Mouse (Mus musculus): ENCODE measurements around the gene Maml3. TPM values are rescaled to one million over a fixed set of nuclear protein-coding genes. Genes with fewer than 3 reads are reported as not detected.

The Maml3 gene
- polyA plus RNA-seq, 1 experiment from 2014 or later = 5.4 TPM

- H3K4me3 ChIP-seq (replicated peaks) = no peak overlapping the region
- no peak for ATAC-seq (ENCODE audit: insufficient number of reproducible peaks, insufficient read depth, low FRiP score, low TSS enrichment, low read depth)
- no peak overlapping the region for H3K9ac ChIP-seq (replicated peaks)
- no peak overlapping the region for H3K27ac ChIP-seq
- H3K36me3 ChIP-seq = no peaks in the 10 kb centered on the region
- H3K4me2 ChIP-seq = peak overlapping the region; percentile 27
- 73% methylated on average over 12 of the region's 12 CpGs for WGBS
- no peaks in the 10 kb centered on the region for H3K27me3 ChIP-seq
- peaks cover 14% of the 10 kb centered on the region for H3K4me1 ChIP-seq (replicated peaks)
- no peaks in the 10 kb centered on the region for H3K9me3 ChIP-seq
Measured at GRCm38 (mm10) chr3:51796219-51796828, 308.6 kb downstream of the Maml3 start.

GRCm38 (mm10) chr3:51791542-51791941 is 313.3 kb downstream of the Maml3 start:
- Histone ChIP-seq H3K4me3 (replicated peaks) (no peak overlapping the region), H3K9ac (replicated peaks) (no peak overlapping the region), H3K27me3 (no peaks in the 10 kb centered on the region), H3K4me2 (no peak overlapping the region), H3K4me1 (replicated peaks) (peaks cover 16% of the 10 kb centered on the region), H3K27ac (no peak overlapping the region), H3K36me3 (no peaks in the 10 kb centered on the region), H3K9me3 (no peaks in the 10 kb centered on the region)
- 84% methylated on average over 7 of the region's 7 CpGs for WGBS
- ATAC-seq (ENCODE audit: insufficient number of reproducible peaks, insufficient read depth, low FRiP score, low TSS enrichment, low read depth) = no peak

- H3K4me3 ChIP-seq (replicated peaks) = no peak overlapping the region; the same call in 1 of the 2 replicates
- H3K27ac ChIP-seq = peak overlapping the region; percentile 57; the same call in 1 of the 2 replicates
Measured at GRCm38 (mm10) chr3:51789389-51789904, 315.4 kb downstream of the Maml3 start.

GRCm38 (mm10) chr3:51788591-51789339 is 316.1 kb downstream of the Maml3 start:
- H3K36me3 ChIP-seq = no peaks in the 10 kb centered on the region
- H3K4me2 ChIP-seq = peak overlapping the region; percentile 54
- H3K4me1 ChIP-seq (replicated peaks) = peaks cover 19% of the 10 kb centered on the region
- H3K27ac ChIP-seq = peak overlapping the region; percentile 57; the same call in 1 of the 2 replicates
- H3K27me3 ChIP-seq = no peaks in the 10 kb centered on the region
- ATAC-seq (ENCODE audit: insufficient number of reproducible peaks, insufficient read depth, low FRiP score, low TSS enrichment, low read depth) = peak; percentile 76; the same call in 1 of the 2 replicates
- no peaks in the 10 kb centered on the region for H3K9me3 ChIP-seq
- 0 out of 2 replicates have a peak overlapping the region, but pooled peaks have one; percentile 23 for H3K9ac ChIP-seq (replicated peaks)
- WGBS = 3% methylated on average over 17 of the region's 17 CpGs
- peak overlapping the region; percentile 26 for H3K4me3 ChIP-seq (replicated peaks)

More at GRCm38 (mm10) chr3:51789389-51789904, 315.4 kb downstream of the Maml3 start:
- H3K9ac ChIP-seq (replicated peaks) = no peak overlapping the region
- no peaks in the 10 kb centered on the region for H3K36me3 ChIP-seq
- H3K27me3 ChIP-seq = no peaks in the 10 kb centered on the region
- no peak for ATAC-seq (ENCODE audit: insufficient number of reproducible peaks, insufficient read depth, low FRiP score, low TSS enrichment, low read depth)
- no peaks in the 10 kb centered on the region for H3K9me3 ChIP-seq
- peaks cover 19% of the 10 kb centered on the region for H3K4me1 ChIP-seq (replicated peaks)
- H3K4me2 ChIP-seq = peak overlapping the region; percentile 54
- WGBS = 57% methylated on average over 10 of the region's 10 CpGs

GRCm38 (mm10) chr3:51787945-51788344 is 316.9 kb downstream of the Maml3 start:
- Histone ChIP-seq H3K4me3 (replicated peaks) (no peak overlapping the region), H3K36me3 (no peaks in the 10 kb centered on the region), H3K9ac (replicated peaks) (no peak overlapping the region), H3K27ac (no peak overlapping the region), H3K27me3 (no peaks in the 10 kb centered on the region), H3K4me1 (replicated peaks) (peaks cover 19% of the 10 kb centered on the region), H3K4me2 (no peak overlapping the region), H3K9me3 (no peaks in the 10 kb centered on the region)
- 94% methylated on average over 2 of the region's 2 CpGs for WGBS
- ATAC-seq (ENCODE audit: insufficient number of reproducible peaks, insufficient read depth, low FRiP score, low TSS enrichment, low read depth) = no peak

- no peak overlapping the region for H3K4me3 ChIP-seq (replicated peaks)
- H3K27me3 ChIP-seq = no peaks in the 10 kb centered on the region
- no peaks in the 10 kb centered on the region for H3K36me3 ChIP-seq
- H3K27ac ChIP-seq = no peak overlapping the region
- ATAC-seq (ENCODE audit: insufficient number of reproducible peaks, insufficient read depth, low FRiP score, low TSS enrichment, low read depth) = no peak
- peaks cover 13% of the 10 kb centered on the region for H3K4me1 ChIP-seq (replicated peaks)
- H3K9me3 ChIP-seq = no peaks in the 10 kb centered on the region
- H3K9ac ChIP-seq (replicated peaks) = no peak overlapping the region
- WGBS = 69% methylated on average over 7 of the region's 7 CpGs
- no peak overlapping the region for H3K4me2 ChIP-seq
Measured at GRCm38 (mm10) chr3:51785796-51786195, 319.1 kb downstream of the Maml3 start.

- Histone ChIP-seq H3K27ac (no peak overlapping the region), H3K9me3 (no peaks in the 10 kb centered on the region), H3K9ac (replicated peaks) (no peak overlapping the region), H3K4me3 (replicated peaks) (no peak overlapping the region), H3K4me1 (replicated peaks) (peaks cover 24% of the 10 kb centered on the region), H3K36me3 (no peaks in the 10 kb centered on the region), H3K4me2 (no peak overlapping the region), H3K27me3 (no peaks in the 10 kb centered on the region)
- no peak for ATAC-seq (ENCODE audit: insufficient number of reproducible peaks, insufficient read depth, low FRiP score, low TSS enrichment, low read depth)
- 88% methylated on average over 10 of the region's 10 CpGs for WGBS
Measured at GRCm38 (mm10) chr3:51782191-51782590, 322.7 kb downstream of the Maml3 start.

- H3K4me3 ChIP-seq (replicated peaks) = no peak overlapping the region
- no peak overlapping the region for H3K9ac ChIP-seq (replicated peaks)
- no peaks in the 10 kb centered on the region for H3K36me3 ChIP-seq
- H3K9me3 ChIP-seq = no peaks in the 10 kb centered on the region
- peak overlapping the region; percentile 34 for H3K4me2 ChIP-seq
- peak overlapping the region; percentile 53; the same call in 1 of the 2 replicates for H3K27ac ChIP-seq
- ATAC-seq (ENCODE audit: insufficient number of reproducible peaks, insufficient read depth, low FRiP score, low TSS enrichment, low read depth) = peak; percentile 66; the same call in 1 of the 2 replicates
- H3K4me1 ChIP-seq (replicated peaks) = peaks cover 25% of the 10 kb centered on the region
- WGBS = 12% methylated on average over 16 of the region's 16 CpGs
- H3K27me3 ChIP-seq = no peaks in the 10 kb centered on the region
Measured at GRCm38 (mm10) chr3:51778738-51779592, 325.9 kb downstream of the Maml3 start.

- ATAC-seq (ENCODE audit: insufficient number of reproducible peaks, insufficient read depth, low FRiP score, low TSS enrichment, low read depth) = no peak
- H3K4me1 ChIP-seq (replicated peaks) = peaks cover 25% of the 10 kb centered on the region
- H3K4me3 ChIP-seq (replicated peaks) = no peak overlapping the region
- H3K36me3 ChIP-seq = no peaks in the 10 kb centered on the region
- peak overlapping the region; percentile 53; the same call in 1 of the 2 replicates for H3K27ac ChIP-seq
- H3K27me3 ChIP-seq = no peaks in the 10 kb centered on the region
- no peak overlapping the region for H3K9ac ChIP-seq (replicated peaks)
- 28% methylated on average over 3 of the region's 3 CpGs for WGBS
- H3K9me3 ChIP-seq = no peaks in the 10 kb centered on the region
- peak overlapping the region; percentile 34; the same call in 1 of the 2 replicates for H3K4me2 ChIP-seq
Measured at GRCm38 (mm10) chr3:51778179-51778578, 326.7 kb downstream of the Maml3 start.

GRCm38 (mm10) chr3:51776018-51776611 is 328.8 kb downstream of the Maml3 start:
- no peak overlapping the region for H3K27ac ChIP-seq
- no peaks in the 10 kb centered on the region for H3K36me3 ChIP-seq
- no peak for ATAC-seq (ENCODE audit: insufficient number of reproducible peaks, insufficient read depth, low FRiP score, low TSS enrichment, low read depth)
- no peak overlapping the region for H3K4me3 ChIP-seq (replicated peaks)
- H3K4me2 ChIP-seq = no peak overlapping the region
- H3K27me3 ChIP-seq = no peaks in the 10 kb centered on the region
- H3K9me3 ChIP-seq = 0 out of 2 replicates have a peak, but pooled peaks cover under 1% of the 10 kb centered on the region
- H3K4me1 ChIP-seq (replicated peaks) = peaks cover 35% of the 10 kb centered on the region
- H3K9ac ChIP-seq (replicated peaks) = no peak overlapping the region
- WGBS = 77% methylated on average over 2 of the region's 2 CpGs

Measured in limb, embryonic 12.5 days (tissue).